Mouse (Mus musculus): ENCODE results near the gene Mvb12b.

DNA sequence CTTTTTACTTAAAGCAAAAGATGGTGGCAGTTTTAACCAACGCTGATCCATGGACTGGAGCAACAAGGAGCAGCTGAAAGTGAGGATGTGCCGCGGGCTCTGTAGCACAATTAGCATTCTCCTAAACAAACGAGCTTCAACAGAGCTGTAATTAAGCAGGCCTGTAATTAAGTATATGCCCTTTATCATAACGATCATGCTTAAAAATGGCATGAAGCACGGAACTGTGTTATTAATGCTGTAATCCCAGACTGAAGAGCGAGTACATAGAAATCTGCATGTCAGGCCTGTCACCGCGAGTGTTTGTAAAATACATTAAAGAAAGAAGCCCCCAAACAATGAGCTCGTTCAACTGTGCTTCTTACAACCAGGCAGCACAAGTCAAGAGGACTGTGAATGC lies 128.3 kb downstream of the Mvb12b start:
- TF ChIP-seq CTCF (IDR thresholded peaks at IDR 0.05; ENCODE audit: insufficient read depth, low read length) (no peak), POLR2A (IDR thresholded peaks at IDR 0.05; ENCODE audit: borderline replicate concordance, extremely low read depth, low read depth, low read length) (no peak)
